Mouse (Mus musculus) hindbrain, embryonic 13.5 days (tissue): Measurements from ENCODE around the gene Gm14744. TPM values are rescaled to one million over a fixed set of nuclear protein-coding genes. Genes with fewer than 3 reads are reported as not detected.
"Not testable (repeated sequence)": the region's sequence is repeated elsewhere in the genome, so short reads cannot be mapped to it uniquely, and the experiment has no call there.

ENCODE experiments used
- ATAC-seq: fragments of 200-750 bp; cut with Nextera tagmentation; 2 replicates; pipeline ENCODE4 v1.8.0; 2017; ENCODE audit warnings: moderate TSS enrichment; ENCODE audit not compliant: low FRiP score
- H3K27ac ChIP-seq: fragments of 300-500 bp; sonication (generic); 2 replicates; pipeline ENCODE4 v1.5.1; 2015; ENCODE audit warnings: inconsistent platforms, mild to moderate bottlenecking, moderate library complexity
- H3K27me3 ChIP-seq: fragments of 300-500 bp; sonication (generic); 2 replicates; pipeline ENCODE4 v1.6.1; 2015; ENCODE audit warnings: mild to moderate bottlenecking, inconsistent platforms
- H3K36me3 ChIP-seq: fragments of 300-500 bp; sonication (generic); 2 replicates; pipeline ENCODE4 v1.6.1; 2015; ENCODE audit warnings: mild to moderate bottlenecking, inconsistent platforms
- H3K4me1 ChIP-seq: fragments of 300-500 bp; sonication (generic); replicated peaks from 2 replicates; pipeline ENCODE4 v1.6.1; 2015; ENCODE audit warnings: inconsistent platforms
- H3K4me2 ChIP-seq: fragments of 300-500 bp; sonication (generic); 2 replicates; pipeline ENCODE4 v1.6.1; 2015; ENCODE audit warnings: inconsistent platforms, mild to moderate bottlenecking, moderate library complexity
- H3K4me3 ChIP-seq: fragments of 300-500 bp; sonication (generic); 2 replicates; pipeline ENCODE4 v1.5.1; 2015; ENCODE audit warnings: mild to moderate bottlenecking, inconsistent platforms
- H3K9ac ChIP-seq: fragments of 300-500 bp; sonication (generic); 2 replicates; pipeline ENCODE4 v1.6.1; 2015; ENCODE audit warnings: mild to moderate bottlenecking, inconsistent platforms
- H3K9me3 ChIP-seq: fragments of 300-500 bp; sonication (generic); 2 replicates; pipeline ENCODE4 v1.6.1; 2016; ENCODE audit warnings: inconsistent platforms
- WGBS: fragments of 180-500 bp; shearing (Covaris S2); methylation state at CpG from one replicate; pipeline ENCODE4 v1.1.7; 2015; 5-methylcytosine and 5-hydroxymethylcytosine counted together
- polyA plus RNA-seq: library from polyadenylated mRNA; unstranded; fragments of >200 nt; fragmentation: Nextera tagmentation; extraction: Ambion mirVana; gene quantifications from 2 replicates; pipeline ENCODE4 v1.2.1, GENCODE M21; 2015

Gm14744 gene
- not detected in 2 replicates for polyA plus RNA-seq

DNA sequence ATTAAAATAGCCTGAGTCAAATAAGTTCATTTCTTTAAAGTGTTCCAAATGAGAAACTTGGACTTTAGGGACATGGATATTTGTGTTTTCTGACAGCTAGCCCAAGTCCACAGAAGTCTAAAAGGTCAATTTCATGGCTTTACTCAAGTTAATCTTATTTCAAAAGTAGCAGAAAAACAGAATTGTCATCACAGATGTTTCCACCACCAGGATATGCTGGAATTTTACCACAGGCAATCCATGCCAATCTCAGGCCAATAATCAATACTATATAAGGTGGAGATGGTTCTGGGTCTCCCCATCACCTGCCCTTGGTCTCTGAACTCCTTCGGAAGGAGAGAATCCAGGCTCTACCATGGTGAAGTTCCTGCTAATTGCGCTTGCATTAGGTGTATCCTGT, at the start of gene Gm14744:
Gene Gm14744 (plus strand): TSS at position 301 of the 400 bp plus-strand sequence.
- H3K36me3 ChIP-seq, H3K4me1 ChIP-seq, H3K9ac ChIP-seq, H3K27me3 ChIP-seq, H3K27ac ChIP-seq, H3K9me3 ChIP-seq, H3K4me2 ChIP-seq, ATAC-seq, H3K4me3 ChIP-seq: not testable (repeated sequence)
- 83% methylated on average over 2 of the region's 2 CpGs for WGBS

DNA sequence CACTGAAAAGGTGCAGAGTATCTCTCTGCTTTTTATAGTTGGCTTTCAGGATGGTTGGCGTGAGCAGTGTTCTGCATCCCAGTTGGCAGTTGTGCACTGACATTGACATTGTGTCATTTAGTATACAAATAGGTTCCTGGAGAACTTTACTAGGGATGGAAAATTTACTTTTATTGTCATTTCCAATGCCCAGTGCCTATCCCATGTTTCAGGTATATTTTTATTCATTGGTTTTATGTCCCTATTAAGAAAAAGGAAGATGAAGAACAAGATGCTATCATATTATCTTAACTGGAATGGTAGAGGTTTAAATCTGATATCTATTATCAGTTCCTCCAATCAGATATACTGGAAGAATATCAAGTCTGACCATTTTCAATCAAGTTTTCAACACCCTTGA, 11.0 kb upstream of the Gm14744 start, which contains the start of gene Pbsn:
Gene Pbsn (minus strand): TSS at position 101 of the 400 bp plus-strand sequence.
- Histone ChIP-seq H3K9me3 (no peaks in the 10 kb centered on the region), H3K9ac (no peak within 1 kb of the TSS), H3K36me3 (no peaks in the 10 kb centered on the region), H3K4me2 (no peak within 1 kb of the TSS), H3K4me3 (no peak within 1 kb of the TSS), H3K4me1 (no peaks in the 10 kb centered on the region), H3K27me3 (no peaks in the 10 kb centered on the region), H3K27ac (no peak within 1 kb of the TSS)
- ATAC-seq, result no peak
- WGBS, result 86% methylated on average over 1 of the region's 1 CpGs

DNA sequence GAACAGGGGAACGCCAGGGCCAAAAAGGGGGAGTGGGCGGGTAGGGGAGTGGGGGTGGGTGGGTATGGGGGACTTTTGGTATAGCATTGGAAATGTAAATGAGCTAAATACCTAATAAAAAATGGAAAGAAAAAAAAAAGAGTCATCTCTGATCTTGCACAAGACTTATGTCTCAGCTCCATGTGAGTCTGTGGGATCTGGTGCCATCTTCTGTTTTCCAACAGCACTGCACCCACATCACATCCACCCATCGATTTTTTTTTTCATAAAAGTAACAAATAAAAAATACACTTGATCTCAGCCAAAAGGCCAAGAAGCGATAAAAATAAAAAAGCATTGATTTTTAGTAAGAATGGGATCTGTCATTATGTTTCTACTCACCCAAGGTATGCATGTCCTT, 15.5 kb downstream of the Gm14744 start:
- not testable (repeated sequence) for H3K27me3 ChIP-seq, H3K9me3 ChIP-seq, ATAC-seq, H3K36me3 ChIP-seq, H3K4me2 ChIP-seq, H3K9ac ChIP-seq, H3K4me3 ChIP-seq, H3K4me1 ChIP-seq, H3K27ac ChIP-seq
- WGBS, result 47% methylated on average over 2 of the region's 4 CpGs

Other genes with a start within 250 kb of the Gm14744 start
- gene Prkx, start 68.5 kb upstream of the Gm14744 start, polyA plus RNA-seq, result 29.5 and 30.3 TPM in 2 replicates
- not detected in 2 replicates for gene Pbsn, start 11.1 kb upstream of the Gm14744 start, polyA plus RNA-seq
- not detected in 2 replicates for gene 5430402E10Rik, start 60.3 kb downstream of the Gm14744 start, polyA plus RNA-seq
- not detected in 2 replicates for gene Obp1a, start 226.6 kb downstream of the Gm14744 start, polyA plus RNA-seq